Mouse (Mus musculus) lung, embryonic 15.5 days (tissue): ENCODE results near the gene Ambra1. TPM values are rescaled to one million over a fixed set of nuclear protein-coding genes. Genes with fewer than 3 reads are reported as not detected.

Source experiments
- ATAC-seq: fragments of 200-750 bp; cut with Nextera tagmentation; 2 replicates; pipeline ENCODE4 v1.8.0; 2017; ENCODE audit warnings: moderate number of reproducible peaks, borderline replicate concordance; ENCODE audit not compliant: low FRiP score, low TSS enrichment; ENCODE audit errors: extremely low read depth
- H3K27ac ChIP-seq: fragments of 300-500 bp; sonication (generic); 2 replicates; pipeline ENCODE4 v1.5.1; 2015; ENCODE audit warnings: moderate library complexity, mild to moderate bottlenecking, inconsistent platforms
- H3K27me3 ChIP-seq: fragments of 300-500 bp; sonication (generic); 2 replicates; pipeline ENCODE4 v1.6.1; 2015; ENCODE audit warnings: inconsistent platforms
- H3K36me3 ChIP-seq: fragments of 300-500 bp; sonication (generic); 2 replicates; pipeline ENCODE4 v1.6.1; 2015; ENCODE audit warnings: inconsistent platforms
- H3K4me1 ChIP-seq: fragments of 300-500 bp; sonication (generic); 2 replicates; pipeline ENCODE4 v1.6.1; 2015; ENCODE audit warnings: inconsistent platforms
- H3K4me2 ChIP-seq: fragments of 300-500 bp; sonication (generic); 2 replicates; pipeline ENCODE4 v1.6.1; 2015; ENCODE audit warnings: inconsistent platforms, mild to moderate bottlenecking, moderate library complexity
- H3K4me3 ChIP-seq: fragments of 300-500 bp; sonication (generic); 2 replicates; pipeline ENCODE4 v1.5.1; 2015; ENCODE audit warnings: mild to moderate bottlenecking, inconsistent platforms
- H3K9ac ChIP-seq: fragments of 300-500 bp; sonication (generic); 2 replicates; pipeline ENCODE4 v1.6.1; 2015; ENCODE audit warnings: inconsistent platforms
- H3K9me3 ChIP-seq: fragments of 300-500 bp; sonication (generic); 2 replicates; pipeline ENCODE4 v1.6.1; 2016; ENCODE audit warnings: inconsistent platforms
- WGBS: fragments of 180-500 bp; shearing (Covaris S2); methylation state at CpG from one replicate; pipeline ENCODE4 v1.1.7; 2015; 5-methylcytosine and 5-hydroxymethylcytosine counted together
- polyA plus RNA-seq: library from polyadenylated mRNA; unstranded; fragments of >200 nt; fragmentation: Nextera tagmentation; extraction: Ambion mirVana; gene quantifications from 2 replicates; pipeline ENCODE4 v1.2.1, GENCODE M21; 2015

Gene Ambra1
- polyA plus RNA-seq, 1 experiment from 2014 or later: 16.4 TPM

- Histone ChIP-seq H3K9me3 (no peaks in the 10 kb centered on the region), H3K36me3 (0 out of 2 replicates have a peak, but pooled peaks cover 8% of the 10 kb centered on the region), H3K27me3 (peaks cover 48% of the 10 kb centered on the region), H3K9ac (no peak overlapping the region), H3K4me1 (peaks cover 32% of the 10 kb centered on the region), H3K27ac (no peak overlapping the region), H3K4me3 (peak overlapping the region; percentile 58), H3K4me2 (peak overlapping the region; percentile 98)
- WGBS: 3% methylated on average over 37 of the region's 37 CpGs
- no peak for ATAC-seq
These were observed 192.9 kb downstream of the Ambra1 start for GRCm38 (mm10) chr2:91922586-91923414.

GRCm38 (mm10) chr2:91923415-91924337, 193.7 kb downstream of the Ambra1 start:
- peaks cover 37% of the 10 kb centered on the region for H3K4me1 ChIP-seq
- H3K27ac ChIP-seq: no peak overlapping the region
- H3K27me3 ChIP-seq: peaks cover 48% of the 10 kb centered on the region
- no peak for ATAC-seq
- H3K36me3 ChIP-seq: 0 out of 2 replicates have a peak, but pooled peaks cover 1% of the 10 kb centered on the region
- no peaks in the 10 kb centered on the region for H3K9me3 ChIP-seq
- peak overlapping the region; percentile 30 for H3K4me3 ChIP-seq
- 5% methylated on average over 54 of the region's 54 CpGs for WGBS
- H3K4me2 ChIP-seq: peak overlapping the region; percentile 98
- H3K9ac ChIP-seq: no peak overlapping the region

- H3K27ac ChIP-seq: no peak overlapping the region
- no peaks in the 10 kb centered on the region for H3K9me3 ChIP-seq
- no peak overlapping the region for H3K9ac ChIP-seq
- no peak overlapping the region for H3K4me3 ChIP-seq
- no peak for ATAC-seq
- H3K27me3 ChIP-seq: peaks cover 48% of the 10 kb centered on the region
- no peak overlapping the region for H3K4me2 ChIP-seq
- peaks cover 41% of the 10 kb centered on the region for H3K4me1 ChIP-seq
- WGBS: 63% methylated on average over 1 of the region's 1 CpGs
- 0 out of 2 replicates have a peak, but pooled peaks cover 5% of the 10 kb centered on the region for H3K36me3 ChIP-seq
These were observed 194.8 kb downstream of the Ambra1 start for GRCm38 (mm10) chr2:91924726-91925125.

- Histone ChIP-seq H3K9ac (no peak overlapping the region), H3K9me3 (no peaks in the 10 kb centered on the region), H3K27me3 (peaks cover 47% of the 10 kb centered on the region), H3K4me2 (no peak overlapping the region), H3K4me3 (no peak overlapping the region), H3K36me3 (0 out of 2 replicates have a peak, but pooled peaks cover 5% of the 10 kb centered on the region), H3K27ac (no peak overlapping the region), H3K4me1 (peaks cover 48% of the 10 kb centered on the region)
- no peak for ATAC-seq
- 67% methylated on average over 15 of the region's 15 CpGs for WGBS
These were observed 195.5 kb downstream of the Ambra1 start for GRCm38 (mm10) chr2:91925442-91925841.

GRCm38 (mm10) chr2:91926949-91927348, 197.0 kb downstream of the Ambra1 start, which contains the start of gene Chrm4:
Chrm4 (plus strand) TSS chr2:91927249.
- H3K9ac ChIP-seq: no peak within 1 kb of the TSS
- H3K27me3 ChIP-seq: peaks cover 32% of the 10 kb centered on the region
- H3K9me3 ChIP-seq: no peaks in the 10 kb centered on the region
- peak within 1 kb of the TSS; percentile 28 for H3K4me2 ChIP-seq
- 82% methylated on average over 3 of the region's 3 CpGs for WGBS
- 0 out of 2 replicates have a peak, but pooled peaks cover 5% of the 10 kb centered on the region for H3K36me3 ChIP-seq
- peaks cover 46% of the 10 kb centered on the region for H3K4me1 ChIP-seq
- H3K27ac ChIP-seq: no peak within 1 kb of the TSS
- no peak for ATAC-seq
- no peak within 1 kb of the TSS for H3K4me3 ChIP-seq

- no peak overlapping the region for H3K9ac ChIP-seq
- WGBS: 40% methylated on average over 34 of the region's 34 CpGs
- H3K27ac ChIP-seq: no peak overlapping the region
- no peaks in the 10 kb centered on the region for H3K9me3 ChIP-seq
- H3K4me2 ChIP-seq: peak overlapping the region; percentile 28
- H3K4me1 ChIP-seq: peaks cover 46% of the 10 kb centered on the region
- no peak for ATAC-seq
- 0 out of 2 replicates have a peak, but pooled peaks cover 5% of the 10 kb centered on the region for H3K36me3 ChIP-seq
- no peak overlapping the region for H3K4me3 ChIP-seq
- H3K27me3 ChIP-seq: peaks cover 22% of the 10 kb centered on the region
These were observed 198.0 kb downstream of the Ambra1 start for GRCm38 (mm10) chr2:91927826-91928533.

- no peak for ATAC-seq
- Histone ChIP-seq H3K4me1 (peaks cover 46% of the 10 kb centered on the region), H3K27me3 (peaks cover 14% of the 10 kb centered on the region), H3K4me3 (no peak overlapping the region), H3K27ac (no peak overlapping the region), H3K9me3 (no peaks in the 10 kb centered on the region), H3K4me2 (no peak overlapping the region), H3K9ac (no peak overlapping the region), H3K36me3 (0 out of 2 replicates have a peak, but pooled peaks cover 5% of the 10 kb centered on the region)
- WGBS: 66% methylated on average over 23 of the region's 23 CpGs
These were observed 198.8 kb downstream of the Ambra1 start for GRCm38 (mm10) chr2:91928534-91929350.

GRCm38 (mm10) chr2:91929455-91929854, 199.5 kb downstream of the Ambra1 start:
- Histone ChIP-seq H3K4me1 (peaks cover 44% of the 10 kb centered on the region), H3K4me2 (no peak overlapping the region), H3K27ac (no peak overlapping the region), H3K36me3 (0 out of 2 replicates have a peak, but pooled peaks cover 8% of the 10 kb centered on the region), H3K9me3 (no peaks in the 10 kb centered on the region), H3K27me3 (peaks cover 7% of the 10 kb centered on the region), H3K4me3 (peak overlapping the region; percentile 71; the same call in 1 of the 2 replicates), H3K9ac (no peak overlapping the region)
- ATAC-seq: no peak
- 51% methylated on average over 3 of the region's 3 CpGs for WGBS

- H3K27ac ChIP-seq: no peak overlapping the region
- peaks cover 2% of the 10 kb centered on the region for H3K27me3 ChIP-seq
- peaks cover 44% of the 10 kb centered on the region for H3K4me1 ChIP-seq
- 10% methylated on average over 12 of the region's 12 CpGs for WGBS
- no peaks in the 10 kb centered on the region for H3K9me3 ChIP-seq
- peak overlapping the region; percentile 76 for H3K4me2 ChIP-seq
- ATAC-seq: no peak
- peak overlapping the region; percentile 83; the same call in 1 of the 2 replicates for H3K9ac ChIP-seq
- peaks cover 13% of the 10 kb centered on the region; the same call in 1 of the 2 replicates for H3K36me3 ChIP-seq
- H3K4me3 ChIP-seq: peak overlapping the region; percentile 71
These were observed 200.0 kb downstream of the Ambra1 start for GRCm38 (mm10) chr2:91929936-91930335.

- peak overlapping the region; percentile 83 for H3K9ac ChIP-seq
- peaks cover 20% of the 10 kb centered on the region; the same call in 1 of the 2 replicates for H3K36me3 ChIP-seq
- H3K4me2 ChIP-seq: peak overlapping the region; percentile 76
- peak overlapping the region; percentile 94 for H3K27ac ChIP-seq
- WGBS: 1% methylated on average over 23 of the region's 23 CpGs
- H3K27me3 ChIP-seq: no peaks in the 10 kb centered on the region; the same call in 1 of the 2 replicates
- no peak for ATAC-seq
- no peaks in the 10 kb centered on the region for H3K9me3 ChIP-seq
- H3K4me3 ChIP-seq: peak overlapping the region; percentile 71
- peaks cover 44% of the 10 kb centered on the region for H3K4me1 ChIP-seq
These were observed 200.9 kb downstream of the Ambra1 start for GRCm38 (mm10) chr2:91930761-91931291.
